Mouse (Mus musculus) spleen, adult 2 months (tissue): Measurements from ENCODE around the gene Clpb.

Source experiments
- CTCF ChIP-seq: fragments of 200-500 bp; IDR thresholded peaks from 2 replicates; pipeline ENCODE4 v1.5.1; 2011; ENCODE audit warnings: mild to moderate bottlenecking, inconsistent platforms; ENCODE audit not compliant: insufficient read depth, insufficient read length, insufficient replicate concordance; ENCODE audit errors: extremely low read depth
- POLR2A ChIP-seq: fragments of 200-500 bp; IDR thresholded peaks from 2 replicates; pipeline ENCODE4 v1.6.1; 2011; ENCODE audit warnings: low read depth, low read length, inconsistent platforms

GRCm38 (mm10) chr7:101673497-101673896 lies 10.1 kb downstream of the Clpb start:
- TF ChIP-seq CTCF (no peak), POLR2A (no peak)
